Mouse (Mus musculus): ENCODE measurements around the gene Tmprss11b.

GRCm38 (mm10) chr5:86725021-86725420 lies 48.9 kb upstream of the Tmprss11b start:
- TF ChIP-seq POLR2A (IDR thresholded peaks at IDR 0.05; ENCODE audit: borderline replicate concordance, insufficient read depth, low read length), result no peak
- no peak for TF ChIP-seq CTCF (IDR thresholded peaks at IDR 0.05; ENCODE audit: borderline replicate concordance, insufficient read depth, low read depth, low read length)

Data from cerebellum, adult 2 months (tissue).